Mouse (Mus musculus): ENCODE results near the gene Hspa2.

DNA sequence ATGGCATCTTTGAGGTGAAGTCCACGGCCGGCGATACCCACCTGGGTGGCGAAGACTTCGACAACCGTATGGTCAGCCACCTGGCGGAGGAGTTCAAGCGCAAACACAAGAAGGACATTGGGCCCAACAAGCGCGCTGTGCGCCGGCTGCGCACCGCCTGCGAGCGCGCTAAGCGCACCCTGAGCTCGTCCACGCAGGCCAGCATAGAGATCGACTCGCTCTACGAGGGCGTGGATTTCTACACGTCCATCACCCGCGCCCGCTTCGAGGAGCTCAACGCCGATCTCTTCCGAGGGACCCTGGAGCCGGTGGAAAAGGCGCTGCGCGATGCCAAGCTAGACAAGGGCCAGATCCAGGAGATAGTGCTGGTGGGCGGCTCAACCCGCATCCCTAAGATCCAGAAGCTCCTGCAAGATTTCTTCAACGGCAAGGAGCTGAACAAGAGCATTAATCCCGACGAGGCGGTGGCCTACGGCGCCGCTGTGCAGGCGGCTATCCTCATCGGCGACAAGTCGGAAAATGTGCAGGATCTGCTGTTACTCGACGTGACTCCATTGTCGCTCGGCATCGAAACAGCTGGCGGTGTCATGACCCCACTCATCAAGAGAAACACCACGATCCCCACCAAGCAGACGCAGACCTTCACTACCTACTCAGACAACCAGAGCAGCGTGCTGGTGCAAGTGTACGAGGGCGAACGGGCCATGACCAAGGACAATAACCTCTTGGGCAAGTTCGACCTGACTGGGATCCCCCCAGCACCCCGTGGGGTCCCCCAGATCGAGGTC lies 1.4 kb downstream of the Hspa2 start:
- TF ChIP-seq CTCF (IDR thresholded peaks at IDR 0.05; ENCODE audit: low read depth): no peak
- TF ChIP-seq EP300 (IDR thresholded peaks at IDR 0.05; ENCODE audit: low read depth): no peak
